Mouse (Mus musculus) heart, postnatal 14 days (tissue): Measurements from ENCODE around the gene Calm3. TPM values are rescaled to one million over a fixed set of nuclear protein-coding genes. Genes with fewer than 3 reads are reported as not detected.

Experiments used
- DNase-seq, 2 experiments: peaks; one replicate each; pipeline ENCODE4 v3.0.0; 2021 to 2022
- intact Hi-C: fragments of 180-260 bp; cut with DNase I; formaldehyde crosslinking; loops from one replicate; pipeline ENCODE4 v1.15.1; 2025
- total RNA-seq, 2 experiments: library from RNA; stranded (reverse); gene quantifications; 2 replicates each; pipeline ENCODE4 v1.2.3; 2021

Calm3 gene
- total RNA-seq, 2 experiments from 2014 or later = 228 to 250 TPM

DNA sequence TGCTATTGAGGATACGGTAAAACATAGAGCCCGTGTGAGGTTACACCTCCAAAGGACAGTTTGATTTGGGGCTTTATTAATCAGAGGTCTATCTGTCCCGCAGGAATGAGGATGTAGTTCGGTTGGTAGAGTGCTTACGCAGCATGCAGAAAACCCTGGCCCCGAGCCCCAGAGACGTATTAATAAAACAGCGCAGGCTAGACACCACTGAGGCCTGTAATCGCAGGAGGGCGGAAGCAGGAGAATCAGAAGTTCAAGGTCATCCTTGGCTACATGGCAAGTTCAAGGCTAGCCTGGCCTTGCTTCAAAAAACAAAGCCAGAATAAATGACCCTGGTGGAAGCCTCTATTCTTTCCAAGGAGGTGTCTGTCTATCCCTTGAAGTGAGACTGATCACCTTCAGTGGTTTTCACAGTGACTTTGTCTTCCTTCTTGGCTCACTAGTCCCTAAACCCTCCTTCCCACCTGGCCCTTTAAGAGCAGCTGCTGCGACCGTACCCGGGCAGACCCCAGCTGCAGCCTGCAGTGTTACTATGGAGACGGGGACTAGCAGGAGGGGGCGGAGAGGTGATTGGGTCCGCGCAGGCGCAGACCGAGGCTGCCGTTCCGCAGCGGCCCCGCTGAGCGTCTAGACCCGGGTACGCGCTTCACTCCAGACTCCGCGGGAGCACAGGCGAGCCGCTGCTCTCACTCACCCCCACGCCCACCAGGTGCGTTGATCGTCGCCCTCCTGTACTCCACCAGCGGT lies 20.3 kb upstream of the Calm3 start, which contains the start of gene Pnmal2:
Gene Pnmal2 (plus strand): TSS at position 622 of the 747 bp plus-strand sequence.
- intact Hi-C loops = no loop called here
- DNase-seq = peak; percentile 85 to 86

DNA sequence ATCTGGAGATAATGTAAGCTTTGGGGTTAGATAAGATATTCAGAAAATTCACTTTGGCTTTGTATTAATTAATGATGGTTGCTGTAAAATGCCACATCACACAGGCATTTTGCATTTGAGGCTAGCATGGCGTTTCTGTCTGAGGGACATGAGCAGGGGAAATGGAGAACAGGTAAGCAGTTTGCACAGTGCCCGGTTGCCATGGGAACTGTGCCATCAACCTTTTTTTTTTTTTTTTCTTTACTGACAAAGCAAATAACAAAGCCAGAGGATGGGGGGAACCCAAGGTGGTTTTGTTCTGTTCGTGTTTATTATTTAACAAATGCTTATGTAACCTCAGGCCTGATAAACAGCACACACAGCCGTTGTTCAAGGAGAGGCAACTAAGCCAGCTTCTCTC lies 18.9 kb upstream of the Calm3 start:
- intact Hi-C loops = no loop called here
- DNase-seq = no peak

DNA sequence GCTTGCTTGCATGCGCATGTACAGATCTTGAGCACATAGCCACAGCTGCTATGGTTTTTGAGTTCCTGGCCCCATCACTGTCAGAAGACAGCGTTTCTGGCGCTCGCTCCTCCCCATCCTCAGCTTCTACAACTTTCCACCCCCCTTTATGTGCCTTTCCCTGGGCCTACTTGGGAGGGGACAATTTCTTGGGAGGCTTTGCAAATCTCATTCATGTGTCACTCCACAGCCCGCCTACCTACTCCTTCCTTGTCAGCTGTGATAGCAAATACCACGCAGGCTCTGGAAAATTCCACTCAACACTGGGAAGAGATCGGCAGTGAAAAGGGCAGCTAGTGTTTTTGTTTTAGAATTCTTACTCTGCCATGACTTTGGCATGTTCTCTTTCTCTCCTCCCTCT lies 16.4 kb upstream of the Calm3 start:
- no peak for DNase-seq
- intact Hi-C loops = no loop called here

DNA sequence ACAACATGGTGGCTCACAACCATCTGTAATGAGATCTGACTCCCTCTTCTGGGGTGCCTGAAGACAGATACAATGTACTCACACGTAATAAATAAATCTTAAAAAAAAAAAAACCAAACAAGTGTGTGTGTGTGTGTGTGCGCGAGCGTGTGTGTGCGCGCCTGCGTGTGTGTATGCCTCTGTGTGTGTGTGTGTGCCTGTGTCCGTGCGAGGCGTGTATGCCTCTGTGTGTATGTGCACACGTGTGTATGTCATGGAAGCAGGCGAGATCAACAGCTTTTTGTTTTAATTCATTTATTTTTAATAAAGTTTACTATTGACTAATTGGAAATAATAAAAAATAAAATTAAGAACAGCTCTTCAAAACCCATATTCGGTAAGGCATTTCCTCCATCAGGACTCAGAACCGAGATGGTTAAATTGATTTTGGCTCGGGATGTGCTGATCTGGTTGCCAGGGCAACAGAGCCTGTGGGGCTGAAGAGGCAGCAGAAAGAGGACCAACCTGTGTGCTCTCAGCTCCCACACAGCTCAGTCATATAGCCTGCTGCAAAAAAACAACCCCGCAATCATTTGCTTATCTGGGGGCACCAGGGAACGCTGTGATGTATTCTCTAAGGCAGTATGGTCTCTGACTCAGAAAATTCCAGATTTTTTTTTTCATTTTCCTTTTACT lies 14.3 kb upstream of the Calm3 start:
- DNase-seq = no peak
- intact Hi-C loops = no loop called here

DNA sequence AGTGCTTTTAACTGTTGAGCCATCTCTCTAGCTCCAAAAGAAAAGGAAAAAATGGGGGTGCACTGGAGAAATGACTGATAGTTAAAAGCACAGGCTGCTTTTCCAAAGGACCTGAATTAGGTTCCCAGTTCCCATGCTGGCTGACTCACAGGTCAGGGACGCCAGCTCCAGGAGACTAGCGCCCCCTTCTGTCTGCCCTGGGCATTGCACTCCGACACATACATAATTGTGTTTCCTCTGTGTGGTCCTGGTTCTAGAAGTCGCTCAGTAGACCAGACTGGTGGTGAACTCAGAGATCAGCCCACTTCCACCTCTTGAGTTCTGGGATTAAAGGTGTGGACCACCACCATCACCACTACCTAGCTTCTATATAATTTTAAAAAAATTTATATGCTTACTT lies 13.4 kb upstream of the Calm3 start:
- no peak for DNase-seq

DNA sequence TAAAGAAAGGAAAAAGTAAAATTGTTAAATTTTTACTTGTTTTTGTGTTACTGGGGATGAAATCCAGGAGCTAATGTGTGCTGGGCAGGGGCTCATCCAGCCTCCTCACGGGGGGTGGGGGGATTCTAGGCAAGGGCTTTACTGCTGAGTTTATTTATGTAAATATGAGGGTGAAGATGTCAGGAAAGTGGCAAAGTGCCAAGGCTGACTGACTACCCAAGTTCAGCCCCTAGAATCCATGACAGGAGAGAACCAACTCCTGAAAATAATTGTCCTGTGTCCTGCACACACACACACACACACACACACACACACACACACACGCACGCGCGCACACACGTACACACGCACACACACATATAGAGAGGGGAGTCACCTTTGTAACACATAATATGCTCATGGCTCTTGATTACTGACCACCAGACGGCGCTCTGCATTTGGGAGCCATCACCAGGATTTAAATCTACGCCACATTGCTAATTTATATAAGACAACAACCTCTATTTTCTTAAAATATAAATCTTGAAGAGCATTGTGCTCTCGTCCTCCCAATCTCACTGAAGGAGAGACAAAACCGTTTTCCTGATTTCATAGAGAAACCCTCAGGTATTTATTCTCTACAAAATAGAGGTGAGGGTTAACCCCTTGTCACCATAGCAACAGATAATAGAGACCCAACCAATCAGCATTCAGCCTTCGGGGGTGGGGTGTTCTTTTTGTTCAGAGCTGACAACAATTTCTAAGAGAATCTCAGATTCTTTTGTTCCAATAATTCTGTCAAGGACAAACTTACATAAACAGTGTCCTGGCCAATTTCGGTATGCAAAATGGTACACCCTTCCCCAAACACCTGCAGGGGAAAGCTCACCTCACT lies 9.0 kb upstream of the Calm3 start:
- peak in 1 of 2 experiments; percentile 68 for DNase-seq
- intact Hi-C loops = loop anchor here (1.0 to 5.0 kb wide), 3 partner anchors 13 to 119 kb away; no protein-coding TSS in a partner anchor

More for the DNA sequence above, 13.4 kb upstream of the Calm3 start:
- intact Hi-C loops = no loop called here

DNA sequence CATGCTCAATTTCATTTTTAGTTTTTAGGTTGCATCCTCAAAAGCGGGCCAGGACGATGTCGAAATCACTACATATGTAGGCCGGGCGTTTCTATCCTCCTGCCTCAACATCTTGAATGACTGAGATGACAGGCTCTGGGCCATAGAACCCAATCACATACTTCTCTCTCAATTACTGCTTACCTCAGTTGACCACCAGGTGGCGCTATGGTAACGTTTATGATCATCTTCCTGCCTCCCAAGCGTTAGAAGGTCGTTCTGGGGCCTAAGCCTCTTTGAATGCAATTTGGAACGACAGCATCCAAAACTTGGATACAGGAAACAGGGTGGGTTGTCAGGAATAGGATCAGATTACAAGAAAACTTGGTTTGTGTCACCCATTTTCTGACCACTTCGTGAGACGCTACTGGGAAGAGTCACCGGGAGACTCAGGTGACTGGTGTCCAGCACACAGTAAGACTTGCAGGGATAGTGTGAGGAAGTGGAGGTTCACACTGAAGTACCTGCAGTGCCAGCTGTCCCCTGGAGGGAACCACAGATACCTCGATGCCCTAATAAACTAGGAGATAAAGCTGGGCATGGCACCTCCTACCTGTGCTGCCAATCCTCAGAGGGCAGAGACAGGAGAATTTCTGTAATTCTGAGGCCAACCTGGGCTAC lies 8.2 kb upstream of the Calm3 start:
- intact Hi-C loops = loop anchor here (1.0 to 5.0 kb wide), 5 partner anchors 14 to 135 kb away; no protein-coding TSS in a partner anchor
- DNase-seq = peak; percentile 82 to 89

DNA sequence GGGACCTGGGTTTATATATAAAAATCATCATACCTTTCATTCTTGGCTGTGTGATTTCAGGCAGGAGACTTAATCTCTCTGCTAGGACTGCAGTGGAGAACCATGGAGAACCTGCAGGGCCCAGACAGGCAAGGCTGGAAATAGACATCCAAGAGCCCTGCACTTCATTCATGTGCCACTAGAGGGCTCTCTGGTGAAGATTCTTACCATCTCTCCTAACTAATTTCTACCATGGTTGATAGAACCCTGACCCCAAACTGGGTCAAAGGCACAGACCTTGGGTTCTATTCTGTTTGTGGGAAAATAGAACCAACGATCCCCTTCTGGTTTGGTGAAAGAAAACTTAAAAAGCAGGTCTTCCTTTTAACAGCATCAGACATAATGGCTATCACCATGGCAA lies 6.9 kb upstream of the Calm3 start:
- intact Hi-C loops = loop anchor here (1.0 to 5.0 kb wide), 3 partner anchors 20 to 136 kb away; no protein-coding TSS in a partner anchor
- DNase-seq = peak; percentile 72 to 80

DNA sequence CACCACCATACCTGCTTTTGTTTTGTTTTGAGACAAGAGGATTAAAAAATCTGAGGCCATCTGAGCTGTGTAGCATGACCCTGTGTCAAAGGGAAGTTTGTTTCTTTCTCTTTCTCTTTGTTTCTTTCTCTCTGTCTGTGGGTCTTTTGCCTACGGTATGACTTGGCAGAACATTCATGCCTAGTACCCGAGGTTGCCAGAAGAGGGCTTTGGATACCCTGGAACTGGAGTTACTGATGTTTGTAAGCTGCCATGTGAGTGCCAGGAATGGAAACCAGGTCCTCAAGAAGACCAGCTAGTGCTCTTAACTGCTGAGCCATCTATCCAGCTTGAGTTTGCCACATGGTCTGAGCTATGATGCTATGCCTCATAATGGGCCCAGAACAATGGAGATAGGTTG lies 4.4 kb upstream of the Calm3 start:
- DNase-seq = no peak
- intact Hi-C loops = no loop called here

DNA sequence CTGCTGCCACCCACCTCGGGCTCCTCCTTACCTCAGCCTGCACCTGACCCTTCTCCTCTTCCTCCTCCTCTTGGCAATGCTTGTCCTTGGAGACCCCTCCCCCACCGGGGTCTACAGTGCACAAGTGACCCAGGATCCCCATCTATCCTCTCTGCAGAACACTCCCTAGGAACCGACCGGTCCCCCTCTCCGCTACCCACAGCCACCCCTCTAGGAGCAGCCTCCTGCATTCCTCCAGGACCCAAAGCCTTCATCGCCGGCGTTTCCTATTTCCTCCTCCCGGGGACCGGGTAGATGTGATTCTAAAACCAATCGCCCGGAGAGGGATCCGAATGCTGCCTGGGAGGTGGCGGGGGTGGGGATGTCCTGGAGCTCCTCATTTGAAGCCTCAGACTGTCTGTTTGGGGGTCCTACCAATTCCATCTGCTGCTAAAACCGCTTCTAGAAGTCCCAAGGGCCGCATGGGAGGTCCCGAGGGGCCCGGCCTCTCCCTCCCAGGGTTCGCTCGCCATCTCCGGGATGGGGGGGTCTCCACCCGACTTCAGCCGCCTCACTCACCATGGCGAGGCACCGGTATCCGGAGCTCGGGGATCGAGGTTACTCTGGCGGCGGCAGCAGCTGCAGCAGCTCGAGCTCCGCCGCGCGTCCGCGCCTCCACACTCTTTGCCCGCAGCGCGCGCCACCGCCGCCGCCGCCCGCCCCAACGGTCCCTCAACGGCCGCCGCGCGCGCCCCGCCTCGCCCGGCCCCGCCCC lies 454 bp downstream of the Calm3 start:
- intact Hi-C loops = loop anchor here (5.0 kb wide), 1 partner anchor 106 kb away; the partner anchor contains the start of genes Fkrp and Strn4
- DNase-seq = no peak

DNA sequence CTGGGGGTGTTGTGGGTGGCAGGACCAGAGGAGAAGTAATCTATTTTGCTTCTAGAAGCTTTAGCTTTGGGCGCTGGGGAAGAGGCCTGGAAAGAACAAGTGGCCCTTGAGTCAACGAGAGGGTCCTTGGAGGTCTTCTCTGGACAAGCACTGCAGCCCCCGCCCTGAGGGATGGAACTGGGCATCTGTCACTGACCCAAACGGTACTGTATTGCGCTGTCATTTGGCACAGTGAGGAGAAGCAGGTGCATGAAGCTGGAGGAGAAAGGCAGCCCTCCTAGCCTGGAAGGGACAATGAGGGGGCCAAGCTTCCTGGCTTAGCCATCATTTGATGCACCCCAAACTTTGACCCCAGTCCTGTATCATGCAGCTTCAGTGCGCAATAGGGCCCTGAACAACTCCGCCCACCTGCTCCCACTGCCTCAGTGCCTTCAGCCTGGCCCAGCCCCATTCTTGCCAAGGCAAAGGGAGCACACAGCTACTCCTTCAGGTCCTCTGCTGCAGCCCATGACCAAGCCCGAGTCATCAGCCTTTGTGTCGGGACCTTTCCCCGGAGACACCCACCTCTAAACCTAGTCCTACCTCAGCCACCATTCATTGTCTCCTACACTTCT lies 1.4 kb downstream of the Calm3 start:
- DNase-seq = no peak
- intact Hi-C loops = loop anchor here (5.0 kb wide), 1 partner anchor 105 kb away; the partner anchor contains the start of genes Fkrp and Strn4

DNA sequence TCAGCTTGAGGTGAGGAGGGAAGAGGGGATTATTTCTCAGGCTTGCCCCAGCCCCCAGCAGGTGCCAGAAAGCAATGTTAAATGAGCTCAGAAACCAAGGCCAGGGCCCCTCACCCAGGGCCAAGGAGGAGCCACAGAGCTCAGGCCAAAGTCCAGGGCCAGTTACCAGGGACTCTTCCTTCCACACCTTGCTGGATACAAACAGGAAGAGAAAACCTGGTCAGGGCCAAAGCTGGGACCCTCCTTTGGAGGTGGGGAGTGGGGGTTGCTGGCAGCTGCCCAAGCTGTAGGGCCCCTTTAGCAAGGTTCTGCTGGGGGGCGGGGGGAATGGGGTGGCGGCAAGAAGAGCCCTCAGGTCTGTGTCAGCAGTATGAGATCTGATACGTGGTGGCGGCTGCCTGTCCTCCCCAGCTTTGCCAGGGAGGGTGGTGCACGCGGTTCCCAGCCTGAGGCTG lies 2.0 kb downstream of the Calm3 start:
- DNase-seq = no peak
- intact Hi-C loops = loop anchor here (5.0 kb wide), 1 partner anchor 105 kb away; the partner anchor contains the start of genes Fkrp and Strn4

DNA sequence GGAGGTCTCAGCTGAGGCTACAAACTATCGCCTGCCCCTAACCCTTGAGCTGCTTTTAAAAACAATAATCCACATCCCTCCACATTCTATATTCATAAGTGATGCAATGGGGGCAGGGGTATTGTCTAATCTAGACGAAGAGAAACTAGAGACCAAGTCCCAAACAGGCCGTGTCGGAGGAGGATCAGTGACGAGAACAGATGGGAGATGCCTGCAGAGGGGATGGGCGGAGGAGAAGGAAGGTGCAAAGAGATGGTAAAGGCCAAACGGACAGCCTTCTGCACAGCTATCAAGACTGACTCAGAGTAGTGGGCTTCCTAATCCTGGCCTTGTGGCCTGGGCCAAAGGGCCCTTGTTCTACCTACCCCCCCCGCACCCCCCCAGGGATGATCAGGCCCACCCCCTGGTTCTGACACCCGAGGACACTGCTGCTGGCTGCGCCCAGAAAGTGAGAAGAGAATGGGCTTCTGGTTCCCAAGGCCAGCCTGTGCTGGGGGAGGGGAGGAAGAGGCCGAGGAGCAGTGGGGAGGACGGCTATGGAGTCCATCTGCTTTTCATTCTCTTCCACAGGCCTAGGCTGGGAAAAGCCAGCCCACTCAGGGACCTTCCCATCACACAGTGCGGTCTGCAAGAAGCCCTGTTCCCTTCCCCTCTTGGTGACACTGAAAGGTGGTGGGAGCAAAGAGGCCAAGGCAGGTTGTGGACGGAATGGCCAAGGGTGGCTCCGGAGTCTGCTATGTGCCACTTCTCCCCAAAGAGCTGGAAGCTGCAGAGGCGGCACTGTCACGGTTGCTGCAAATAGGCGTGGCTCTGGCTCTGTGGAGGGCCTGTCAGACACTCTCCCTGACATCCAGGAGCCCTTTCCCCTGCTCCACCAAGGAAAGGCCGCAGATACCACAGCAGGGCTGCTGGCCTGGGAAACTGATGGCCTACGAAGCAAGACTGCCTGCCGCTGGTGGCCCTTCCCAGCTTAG lies 2.8 kb downstream of the Calm3 start:
- intact Hi-C loops = loop anchor here (5.0 kb wide), 1 partner anchor 104 kb away; the partner anchor contains the start of genes Fkrp and Strn4
- no peak for DNase-seq

DNA sequence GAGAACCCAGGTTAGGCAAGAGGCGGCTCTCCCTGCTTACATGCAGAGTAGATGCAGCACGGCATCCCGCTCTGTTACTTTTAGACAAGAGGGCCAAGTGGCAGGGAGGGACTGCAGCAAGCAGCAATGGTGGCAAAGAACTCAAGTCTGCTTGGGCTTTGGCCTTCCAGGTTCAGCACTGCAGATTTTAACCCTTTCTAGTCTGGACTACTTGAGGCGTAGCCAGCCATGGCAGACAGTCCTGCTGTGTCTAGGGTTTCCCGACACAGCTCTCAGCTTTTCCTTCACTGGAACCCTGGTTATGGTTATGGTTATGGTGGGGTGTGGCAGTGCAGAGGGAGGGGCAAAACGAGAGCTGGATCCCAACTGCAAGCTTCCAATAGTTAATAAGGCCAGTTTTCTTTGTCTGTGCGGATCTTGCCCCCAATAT lies 3.7 kb downstream of the Calm3 start:
- intact Hi-C loops = loop anchor here (5.0 kb wide), 1 partner anchor 103 kb away; the partner anchor contains the start of genes Fkrp and Strn4

DNA sequence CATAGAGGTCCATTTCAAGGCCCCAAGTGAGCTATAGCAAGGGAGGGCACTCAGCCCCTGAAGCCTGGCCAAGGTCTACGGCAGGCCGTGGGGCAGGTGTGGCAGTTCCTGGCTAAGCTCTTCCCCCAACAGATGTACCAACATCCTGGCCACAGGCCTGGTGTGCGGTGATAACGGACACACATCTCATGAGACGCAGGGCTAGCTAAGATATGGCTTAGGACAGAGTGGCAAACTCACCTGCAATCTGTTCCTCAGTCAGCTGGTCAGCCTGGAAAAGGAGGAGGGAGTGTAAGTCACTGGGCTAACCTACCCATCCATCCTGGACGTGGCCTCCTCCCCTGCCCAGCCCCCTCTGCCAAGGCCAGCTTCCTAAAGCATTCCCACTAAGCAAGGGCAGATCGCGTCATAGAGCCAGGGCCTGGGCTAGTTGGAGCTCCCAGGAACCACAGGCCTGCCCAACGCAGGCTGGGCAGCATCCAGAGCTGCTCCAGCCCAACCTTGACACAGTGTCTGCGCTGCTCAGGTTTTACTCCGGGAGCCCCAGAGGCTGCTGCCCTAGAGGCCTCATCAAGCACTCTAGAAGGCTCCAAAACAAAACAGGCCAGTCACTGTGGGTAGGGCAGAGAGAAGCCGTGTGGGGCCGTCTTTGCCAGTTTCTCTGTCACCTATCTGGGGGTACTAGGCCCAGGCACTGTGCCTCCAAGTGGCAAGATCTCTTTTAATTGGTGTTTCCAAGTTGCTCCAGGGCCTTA lies 4.3 kb downstream of the Calm3 start:
- intact Hi-C loops = loop anchor here (5.0 to 10.0 kb wide), 2 partner anchors 102 to 295 kb away; partner anchors contain the start of genes Fkrp and Strn4
- no peak for DNase-seq

More for the DNA sequence above, 3.7 kb downstream of the Calm3 start:
- no peak for DNase-seq

DNA sequence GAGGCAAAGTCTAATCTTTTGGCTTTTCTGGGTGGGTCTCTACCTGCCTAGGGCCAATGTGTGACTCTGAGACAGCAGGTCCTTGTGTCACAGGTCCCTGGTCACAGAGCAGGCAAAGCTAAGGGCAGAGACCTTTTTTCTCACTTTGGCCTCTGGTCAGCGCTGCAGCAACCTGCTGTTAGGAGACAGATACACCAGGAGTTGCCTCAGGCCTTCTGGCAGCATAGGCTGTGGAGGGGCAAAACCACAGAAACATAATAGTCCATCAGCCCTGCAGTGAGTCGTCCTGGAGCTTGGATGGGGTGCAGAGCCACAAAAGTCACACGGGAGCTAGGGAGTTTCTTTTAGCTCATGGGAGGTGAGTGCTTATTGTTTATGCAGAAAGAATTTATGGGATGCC lies 5.2 kb downstream of the Calm3 start:
- intact Hi-C loops = loop anchor here (10.0 kb wide), 1 partner anchor 294 kb away; no protein-coding TSS in a partner anchor
- no peak for DNase-seq
